Mouse (Mus musculus) adrenal gland, adult 18-20 months (tissue): ENCODE measurements around the gene Ppp4r3a. TPM values are rescaled to one million over a fixed set of nuclear protein-coding genes. Genes with fewer than 3 reads are reported as not detected.

Experiments used
- DNase-seq, 2 experiments: peaks; one replicate each; pipeline ENCODE4 v3.0.0; 2021 to 2022; ENCODE audit warnings: low spot score in 2 of 2
- total RNA-seq, 2 experiments: library from RNA; stranded (reverse); gene quantifications; 1 replicate in 1 of 2; 2 replicates in 1 of 2; pipeline ENCODE4 v1.2.3; 2021

The Ppp4r3a gene
- total RNA-seq, 2 experiments from 2014 or later: 45.2 to 53.9 TPM

GRCm38 (mm10) chr12:101028954-101029731 lies 54.4 kb downstream of the Ppp4r3a start, which contains the start of gene Ccdc88c:
Gene Ccdc88c (minus strand): TSS chr12:101029056.
- peak; percentile 72 to 81 for DNase-seq

DNA sequence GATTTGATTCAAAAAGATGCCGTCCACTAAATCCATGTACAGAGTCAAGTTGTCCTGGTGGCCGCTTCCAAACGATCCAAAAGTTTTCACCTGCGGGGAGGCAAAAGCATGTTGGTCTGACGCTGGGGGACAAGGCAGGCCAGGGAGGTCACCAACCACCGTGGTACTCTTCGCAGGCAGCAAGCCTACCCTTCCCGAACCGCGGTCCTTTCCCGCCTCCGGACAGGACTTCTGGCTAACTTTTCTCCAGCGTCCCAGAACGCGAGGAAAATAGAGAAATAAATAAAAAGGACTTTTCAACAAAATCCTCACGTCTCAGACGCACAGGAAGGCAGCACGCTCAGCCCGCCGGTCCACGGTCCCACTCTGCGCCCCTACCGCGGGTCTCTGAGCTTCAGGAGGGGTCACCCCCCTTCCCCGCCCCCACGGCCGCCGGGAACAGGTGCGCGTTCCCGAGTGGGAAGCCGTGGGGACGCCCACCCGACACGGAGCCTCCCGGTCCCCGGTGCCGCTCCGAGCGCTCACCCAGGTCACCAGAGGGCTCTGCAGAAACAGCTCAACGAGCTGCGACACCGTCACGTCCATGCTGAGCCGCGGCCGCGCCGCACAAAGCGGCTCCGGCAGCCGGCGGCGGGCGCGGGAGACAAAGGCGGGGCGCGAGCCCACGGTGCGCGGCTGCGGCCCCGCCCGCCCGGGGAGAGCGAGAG lies 55.1 kb downstream of the Ppp4r3a start:
- DNase-seq: peak; percentile 5 to 36

DNA sequence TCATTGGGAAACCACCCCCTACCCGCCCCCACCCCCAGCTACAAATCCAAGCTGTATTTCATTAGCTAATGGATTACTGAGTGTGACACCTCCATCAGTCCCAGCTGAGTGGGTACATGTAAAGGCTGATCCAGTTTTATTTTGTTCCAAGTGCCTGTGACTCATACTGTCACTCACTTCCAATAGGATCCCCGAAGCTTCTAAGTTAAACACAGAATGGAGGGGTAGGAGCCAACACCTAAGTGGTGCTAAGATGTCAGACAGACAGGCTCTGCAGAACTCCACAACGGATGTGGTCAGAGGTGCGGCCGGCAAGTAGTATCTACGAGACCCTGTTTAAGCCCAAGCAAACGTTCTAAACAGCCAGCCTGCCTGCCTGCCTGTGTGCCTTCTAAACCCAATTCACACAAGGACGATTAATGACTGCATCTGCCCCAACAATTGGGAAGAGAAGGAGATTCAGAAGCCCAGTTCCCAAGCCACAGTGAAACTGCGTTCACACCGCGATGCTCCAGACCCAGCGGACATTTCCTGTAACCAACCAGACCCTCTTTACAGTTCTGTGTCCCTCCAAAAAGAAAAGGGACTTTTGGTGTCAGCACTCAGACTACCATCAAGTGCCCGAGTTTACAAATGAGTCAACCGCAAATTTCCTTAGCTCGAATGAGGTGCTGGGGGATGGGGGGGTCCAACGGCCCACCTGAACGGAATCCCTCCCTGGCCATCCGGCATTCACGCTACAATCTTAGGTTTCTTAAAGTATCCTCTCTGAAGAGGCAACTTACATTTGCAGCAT lies 55.9 kb downstream of the Ppp4r3a start:
- DNase-seq: no peak

DNA sequence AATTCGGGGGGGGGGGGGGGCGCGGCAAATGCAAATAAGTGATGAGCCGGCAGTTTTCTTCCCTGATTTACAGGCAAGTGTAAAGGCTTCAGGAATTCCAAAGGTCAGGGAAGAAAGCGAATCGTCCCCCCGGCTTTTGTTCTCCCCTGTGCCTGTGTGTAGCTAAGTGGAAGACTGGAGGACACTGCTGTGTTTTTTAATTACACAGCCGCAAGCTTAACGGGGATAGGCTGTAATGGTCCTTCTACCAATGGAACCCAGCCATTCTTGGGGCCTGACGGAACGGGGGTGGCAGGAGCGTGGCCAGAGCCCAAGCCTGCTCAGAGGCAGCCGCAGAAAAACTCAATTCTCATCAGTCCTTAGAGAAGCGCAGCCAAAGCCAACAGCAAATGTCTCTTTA lies 56.6 kb downstream of the Ppp4r3a start:
- no peak for DNase-seq

GRCm38 (mm10) chr12:101026518-101026917 lies 57.0 kb downstream of the Ppp4r3a start:
- no peak for DNase-seq

DNA sequence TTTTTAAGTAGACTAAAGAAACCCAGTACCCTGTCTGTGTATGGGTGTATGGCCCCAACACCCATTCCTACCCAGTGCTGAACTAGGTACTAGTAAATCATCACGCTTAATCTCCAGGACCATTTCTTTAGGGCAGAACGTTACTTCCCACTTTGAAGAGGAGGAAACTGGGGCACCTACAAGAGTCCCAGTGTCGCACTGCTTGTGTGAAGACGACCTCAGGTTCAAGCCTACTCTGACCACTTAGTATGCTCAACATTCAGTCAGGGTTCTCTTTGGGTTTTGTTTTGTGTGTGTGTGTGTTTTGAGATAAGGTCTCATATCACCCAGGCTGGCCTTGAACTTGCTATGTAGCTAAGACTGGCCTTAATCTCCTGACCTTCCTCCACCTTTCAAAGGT lies 57.5 kb downstream of the Ppp4r3a start:
- DNase-seq: no peak

GRCm38 (mm10) chr12:101025379-101025778 lies 58.1 kb downstream of the Ppp4r3a start:
- no peak for DNase-seq

DNA sequence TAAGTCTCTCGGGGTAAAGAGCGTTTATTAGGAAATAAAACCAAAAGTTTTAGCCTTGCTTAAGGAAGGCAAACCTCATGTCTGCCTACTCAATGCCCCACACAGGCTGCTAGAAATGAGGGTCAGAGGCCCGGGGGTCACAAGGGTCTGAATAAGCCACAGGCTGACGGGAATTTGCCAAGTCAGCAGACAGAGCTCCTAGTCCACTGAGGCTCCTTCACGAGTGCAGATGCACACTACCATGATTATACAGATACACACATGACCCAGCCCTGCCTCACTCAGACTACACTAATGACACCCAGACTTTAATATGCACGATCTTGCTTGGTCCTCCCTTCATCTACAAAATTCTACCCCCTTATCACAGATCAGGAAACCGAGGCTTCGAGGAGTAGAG lies 58.7 kb downstream of the Ppp4r3a start:
- no peak for DNase-seq

- DNase-seq: no peak
These were observed 60.4 kb downstream of the Ppp4r3a start for GRCm38 (mm10) chr12:101023143-101023542.

- no peak for DNase-seq
These were observed 61.1 kb downstream of the Ppp4r3a start for GRCm38 (mm10) chr12:101022353-101022752.

DNA sequence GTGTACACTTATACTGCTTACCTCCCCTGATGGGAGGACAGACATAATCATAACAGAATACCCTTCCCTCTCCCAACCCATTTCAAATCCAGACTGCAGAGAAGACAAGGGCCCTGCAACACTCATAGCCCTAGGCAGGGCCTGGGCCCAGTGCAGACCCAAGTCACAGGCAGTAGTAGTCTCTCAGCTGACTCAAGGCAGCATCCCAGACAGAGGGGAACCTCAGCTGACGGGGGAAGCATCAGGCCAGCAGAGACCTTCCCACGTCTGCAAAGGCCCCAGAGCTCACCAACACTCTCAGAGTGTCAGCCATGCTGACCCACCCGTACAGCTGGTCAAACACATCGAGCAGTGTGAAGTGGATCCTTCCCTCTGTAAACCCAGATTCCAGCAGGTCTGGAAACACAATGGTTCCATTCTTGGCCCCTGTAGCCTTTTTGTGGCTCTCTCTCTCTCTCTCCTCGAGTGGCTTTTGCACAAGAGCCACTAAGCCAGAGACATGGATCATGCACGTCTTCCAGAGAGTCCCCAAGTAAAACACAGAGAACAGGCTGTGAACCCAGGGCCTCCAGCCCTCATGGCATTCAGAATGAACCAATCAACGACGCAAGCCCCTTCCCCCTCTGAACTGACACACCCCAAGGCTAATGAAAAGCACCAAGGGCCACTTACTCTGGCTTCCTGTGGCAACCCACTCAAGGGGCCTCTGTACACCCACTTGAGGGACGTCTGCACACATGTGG lies 61.8 kb downstream of the Ppp4r3a start:
- DNase-seq: no peak

DNA sequence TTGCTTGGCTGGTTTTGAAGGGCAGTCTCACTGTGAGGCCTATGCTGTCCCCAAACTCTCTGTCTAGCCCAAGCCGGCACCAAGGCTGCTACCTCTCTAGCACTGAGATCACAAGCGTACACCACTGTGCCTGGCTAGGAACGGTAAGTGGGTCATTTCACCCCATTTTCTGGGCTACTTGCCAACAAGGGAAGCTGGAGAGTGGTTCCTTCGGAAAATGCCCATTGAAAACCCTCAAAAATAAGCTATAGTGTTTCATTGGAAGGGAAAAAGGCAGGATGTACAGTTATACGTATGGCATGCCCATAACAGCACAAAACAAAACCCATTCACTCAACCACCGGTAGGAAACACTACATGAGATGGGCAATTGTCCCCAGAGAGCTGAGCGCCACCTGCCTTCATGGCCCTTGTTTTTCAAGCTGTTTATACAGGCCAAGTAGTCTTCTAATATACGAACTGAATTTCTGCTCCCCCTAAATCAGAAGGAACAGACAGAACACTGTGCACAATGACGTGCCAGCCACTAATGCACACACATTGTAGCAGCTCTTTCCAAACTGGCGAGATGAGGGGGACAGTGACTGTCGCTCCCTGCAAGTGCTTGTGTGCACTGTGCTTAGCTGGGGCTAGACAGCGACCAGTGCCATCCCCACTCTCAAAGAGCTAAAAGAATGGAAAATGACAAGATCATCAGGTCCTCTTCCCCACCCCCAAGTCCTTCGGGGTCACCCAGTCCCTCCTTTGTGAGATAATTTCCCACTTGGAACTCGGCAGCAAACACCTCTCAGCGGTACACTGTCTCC lies 63.1 kb downstream of the Ppp4r3a start:
- DNase-seq: no peak

GRCm38 (mm10) chr12:101019443-101019842 lies 64.1 kb downstream of the Ppp4r3a start:
- DNase-seq: no peak

GRCm38 (mm10) chr12:101019031-101019430 lies 64.5 kb downstream of the Ppp4r3a start:
- DNase-seq: no peak

GRCm38 (mm10) chr12:101017971-101018371 lies 65.5 kb downstream of the Ppp4r3a start:
- no peak for DNase-seq

- DNase-seq: no peak
These were observed 67.0 kb downstream of the Ppp4r3a start for GRCm38 (mm10) chr12:101016412-101016928.

DNA sequence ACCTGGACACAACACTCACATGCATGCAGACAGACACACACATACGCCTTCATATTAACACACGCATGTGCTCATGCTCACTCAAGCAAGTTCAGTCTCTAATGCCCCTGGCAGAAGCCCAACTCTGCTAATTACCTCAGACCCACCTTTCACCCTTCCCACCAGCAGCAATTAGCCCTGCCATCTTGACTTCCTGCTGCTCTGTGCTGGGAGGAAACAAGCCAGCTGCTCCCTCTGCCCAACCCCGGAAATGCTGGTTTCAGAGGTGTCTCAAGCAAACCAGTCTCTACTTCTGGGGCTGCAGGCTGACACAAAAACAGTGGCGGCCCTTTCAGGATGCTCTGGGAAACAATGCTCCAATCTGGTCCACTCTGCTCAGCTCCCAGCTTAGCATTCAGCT lies 67.6 kb downstream of the Ppp4r3a start:
- DNase-seq: no peak

GRCm38 (mm10) chr12:101015165-101015560 lies 68.3 kb downstream of the Ppp4r3a start:
- no peak for DNase-seq

DNA sequence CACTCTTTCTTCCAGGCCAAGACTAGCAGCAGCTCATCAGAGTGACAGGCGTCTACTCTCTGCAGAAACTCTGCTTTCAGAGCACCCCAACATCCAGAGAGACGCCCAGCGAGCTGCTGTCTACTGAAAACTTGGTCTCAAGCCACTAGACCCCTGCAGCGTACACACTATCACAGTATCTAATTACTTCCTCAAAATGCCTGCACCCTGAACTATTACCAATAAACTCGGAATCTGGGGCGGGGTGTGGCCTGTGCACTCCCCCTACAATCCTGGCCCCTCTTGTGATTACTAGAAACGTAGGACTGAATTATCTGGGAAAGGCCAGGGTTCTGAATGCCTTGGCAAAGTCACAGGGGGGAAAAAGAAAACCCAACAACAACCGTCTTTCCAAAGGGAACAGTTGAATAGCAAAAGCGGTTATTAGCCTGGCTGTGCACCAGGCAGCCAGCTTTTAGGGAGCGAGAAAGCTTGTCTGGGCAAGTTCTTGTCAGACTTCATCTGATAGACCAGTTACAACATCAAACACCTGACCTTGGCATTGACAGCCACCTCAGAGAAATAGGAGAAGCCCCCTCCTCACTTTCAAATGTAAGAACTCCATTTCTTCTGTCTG lies 68.8 kb downstream of the Ppp4r3a start:
- DNase-seq: no peak
